Mouse (Mus musculus) common myeloid progenitor, adult 5-6 weeks (primary cell): ENCODE data around the gene Dxo. TPM values are rescaled to one million over a fixed set of nuclear protein-coding genes. Genes with fewer than 3 reads are reported as not detected.
A peak's percentile ranks its signal among the peaks of the same experiment; 100 is the strongest.
"Not testable (repeated sequence)": the region's sequence is repeated elsewhere in the genome, so short reads cannot be mapped to it uniquely, and the experiment has no call there.

Experiments
- ATAC-seq: replicated peaks from 2 replicates; pipeline ENCODE4 v1.8.0; 2016; ENCODE audit warnings: low read depth, mild to moderate bottlenecking, moderate TSS enrichment, inconsistent platforms; ENCODE audit not compliant: poor library complexity, severe bottlenecking
- total RNA-seq: library from RNA; stranded (forward); fragments of 200-1000, 187-1606 nt; gene quantifications from 2 replicates; pipeline ENCODE4 v1.2.3, GENCODE M21; 2017

The Dxo gene
- 21.2 and 27.9 TPM in 2 replicates for total RNA-seq

- peak; percentile 94 for ATAC-seq
Observed at GRCm38 (mm10) chr17:34836856-34837221, at the start of gene Dxo, which contains the start of gene Stk19. TSS of gene Dxo (plus strand) at chr17:34837019. TSS of gene Stk19 (minus strand) at chr17:34836945.

DNA sequence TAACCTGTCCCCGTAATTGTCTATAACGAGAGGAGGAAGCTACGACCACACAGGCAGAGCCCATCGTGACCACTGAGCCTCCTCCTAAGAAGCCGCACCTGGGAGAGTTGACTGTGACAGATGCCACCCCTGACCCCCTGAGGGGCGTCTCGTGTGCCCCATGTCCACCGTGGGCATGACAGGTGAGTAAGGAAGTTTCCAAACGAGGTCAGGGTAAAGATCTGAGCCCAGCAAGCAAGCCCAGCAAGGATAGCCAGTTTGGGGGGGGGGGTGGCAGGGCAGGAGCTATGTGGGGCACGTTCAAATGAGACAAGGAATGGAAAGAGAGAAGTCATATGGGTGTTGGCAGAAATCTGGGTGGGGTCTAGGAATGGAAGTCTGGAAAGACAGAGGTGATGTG, 41.8 kb upstream of the Dxo start:
- no peak for ATAC-seq

GRCm38 (mm10) chr17:34795633-34796032, 41.2 kb upstream of the Dxo start:
- ATAC-seq: 0 out of 2 replicates have a peak, but pooled peaks have one; percentile 42

DNA sequence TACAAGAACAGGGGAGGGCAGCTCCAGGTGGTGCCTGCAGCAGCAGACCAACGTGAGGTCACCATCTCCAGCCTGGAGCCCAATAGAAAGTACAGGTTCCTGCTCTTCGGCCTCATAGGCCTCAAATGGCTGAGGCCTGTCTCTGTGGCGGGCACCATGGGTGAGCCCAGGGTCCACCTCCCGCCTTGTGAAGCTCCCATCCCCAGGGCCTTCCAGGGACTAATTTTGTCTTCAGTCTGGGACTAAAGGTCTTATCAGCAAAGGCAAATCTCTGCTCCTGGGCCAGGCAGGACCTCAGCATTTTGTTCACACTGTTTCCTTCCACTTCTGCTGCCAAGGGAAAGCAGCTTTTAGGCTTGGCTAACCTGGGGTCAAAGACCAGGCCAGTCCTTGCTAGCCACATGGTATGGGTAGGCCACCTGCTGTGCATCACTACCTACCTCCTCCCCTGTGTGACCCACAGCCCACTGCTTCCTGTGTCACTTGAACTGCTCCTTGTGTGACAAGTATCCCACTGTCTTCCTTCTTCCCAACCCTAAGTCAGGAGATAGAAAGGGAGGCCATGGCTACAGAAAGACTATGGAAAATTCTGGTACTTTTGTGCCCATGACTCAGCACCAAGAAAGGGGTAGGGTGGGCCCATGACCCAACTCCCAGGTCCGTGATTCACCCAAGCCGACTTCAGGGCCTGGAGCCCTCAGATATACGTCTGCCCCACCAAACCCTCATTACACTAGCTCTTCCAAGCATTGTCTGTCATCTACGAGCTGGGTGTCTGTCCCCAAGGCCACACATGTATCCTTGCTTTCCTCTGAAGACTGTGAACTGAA, 40.3 kb upstream of the Dxo start:
- ATAC-seq: no peak

DNA sequence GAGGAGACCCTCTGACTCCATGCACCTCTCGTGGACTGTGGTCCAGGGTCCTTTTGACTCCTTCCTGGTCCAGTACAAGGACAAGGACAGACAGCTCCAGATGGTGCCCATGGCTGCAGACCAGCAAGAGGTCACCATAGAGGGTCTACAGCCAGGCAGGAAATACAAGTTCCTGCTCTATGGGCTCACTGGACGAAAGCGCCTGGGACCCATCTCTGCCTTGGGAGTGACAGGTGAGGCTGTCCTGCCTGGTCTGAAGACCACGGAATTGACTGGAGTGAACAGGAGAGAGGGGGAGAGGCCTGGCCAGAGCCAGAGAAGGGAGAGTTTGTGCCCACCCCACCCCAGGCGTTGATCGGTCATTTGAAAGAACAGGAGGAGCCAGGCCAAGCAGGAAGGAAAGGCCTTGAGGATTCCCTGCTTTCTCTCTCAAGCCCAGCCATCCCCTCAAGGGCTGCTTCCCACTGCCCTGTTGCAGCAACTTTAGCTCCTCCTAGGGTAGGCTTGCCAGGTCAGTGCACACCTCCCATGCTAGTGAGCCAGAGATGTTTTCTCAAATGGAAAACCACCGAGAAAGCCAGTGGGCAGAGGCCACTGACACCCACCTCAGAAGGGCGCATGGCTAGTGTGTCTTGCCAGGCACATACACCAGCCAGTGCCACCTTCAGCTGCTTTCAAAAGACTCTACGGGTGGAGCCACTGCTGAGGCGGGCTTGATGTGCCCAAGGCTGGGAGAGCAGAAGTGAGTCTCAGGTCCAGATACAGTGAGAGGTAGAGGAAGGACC, 39.4 kb upstream of the Dxo start:
- ATAC-seq: not testable (repeated sequence)

- ATAC-seq: not testable (repeated sequence)
Observed at GRCm38 (mm10) chr17:34798071-34798470, 38.7 kb upstream of the Dxo start.

DNA sequence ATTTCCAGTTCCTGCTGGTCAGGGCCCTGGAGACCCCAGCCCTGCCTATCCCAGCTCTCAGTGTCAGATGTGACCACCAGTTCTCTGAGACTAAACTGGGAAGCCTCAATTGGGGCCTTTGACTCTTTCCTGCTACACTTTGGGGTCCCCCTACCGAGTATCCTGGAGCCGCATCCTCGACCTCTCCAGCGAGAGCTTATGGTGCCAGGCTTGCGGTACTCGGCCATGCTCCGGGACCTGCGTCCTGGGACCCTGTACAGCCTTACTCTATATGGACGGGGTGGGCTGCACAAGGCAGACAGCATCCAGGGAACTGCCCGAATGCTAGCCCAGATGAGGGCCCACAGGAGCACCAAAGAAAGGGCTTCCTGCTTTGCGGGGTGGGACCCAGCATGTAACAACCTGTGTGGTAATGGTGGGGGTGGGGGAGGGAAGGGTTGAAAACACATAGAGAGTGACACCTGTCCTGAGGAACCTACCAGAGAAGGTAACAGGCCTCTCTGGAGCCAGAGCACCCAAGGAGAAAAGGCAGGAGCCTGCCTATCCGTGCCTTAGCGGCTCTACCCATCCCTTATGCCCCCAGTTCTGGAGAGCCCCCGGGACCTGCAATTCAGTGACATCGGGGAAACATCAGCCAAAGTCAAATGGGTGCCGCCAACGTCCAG, 37.8 kb upstream of the Dxo start:
- no peak for ATAC-seq

DNA sequence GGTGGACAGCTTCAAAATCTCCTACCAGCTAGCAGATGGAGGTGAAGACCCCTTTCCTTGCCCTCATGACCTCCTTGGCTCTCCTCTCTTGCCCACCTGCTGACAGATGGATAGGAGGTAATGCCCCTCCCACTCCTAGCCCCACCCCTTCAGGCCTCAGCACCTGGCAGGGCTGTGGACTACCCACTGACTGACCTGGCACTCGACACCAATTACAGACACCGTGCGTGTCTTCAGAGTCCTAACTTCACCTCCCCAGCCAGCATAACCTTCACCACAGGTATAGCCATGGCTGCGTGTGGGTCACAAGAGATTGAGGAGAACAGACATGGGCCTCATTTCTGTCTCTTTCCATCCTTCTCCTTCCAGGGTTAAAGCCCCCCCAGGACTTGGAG, 37.3 kb upstream of the Dxo start:
- ATAC-seq: no peak

DNA sequence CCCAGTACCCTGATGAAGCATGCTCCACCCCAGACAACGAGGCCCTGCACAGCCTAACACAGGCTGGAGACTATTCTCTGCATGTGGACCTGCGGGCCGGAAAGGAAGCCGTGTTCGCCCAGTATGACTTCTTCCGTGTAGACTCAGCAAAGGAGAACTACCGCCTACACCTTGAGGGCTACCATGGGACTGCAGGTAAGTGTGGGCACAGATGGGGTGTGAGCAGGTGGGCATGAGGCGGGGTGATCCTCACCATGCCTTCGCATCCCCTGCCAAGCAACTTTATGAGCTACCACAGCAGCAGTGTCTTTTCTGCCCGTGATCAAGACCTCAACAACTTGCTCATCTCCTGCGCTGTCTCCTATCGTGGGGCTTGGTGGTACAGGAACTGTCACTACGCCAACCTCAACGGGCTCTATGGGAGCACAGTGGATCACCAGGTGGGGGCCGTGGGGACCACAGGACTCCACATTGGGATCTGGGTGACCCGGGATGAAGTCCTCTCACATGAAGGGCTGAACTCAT, 36.0 kb upstream of the Dxo start:
- ATAC-seq: not testable (repeated sequence)

DNA sequence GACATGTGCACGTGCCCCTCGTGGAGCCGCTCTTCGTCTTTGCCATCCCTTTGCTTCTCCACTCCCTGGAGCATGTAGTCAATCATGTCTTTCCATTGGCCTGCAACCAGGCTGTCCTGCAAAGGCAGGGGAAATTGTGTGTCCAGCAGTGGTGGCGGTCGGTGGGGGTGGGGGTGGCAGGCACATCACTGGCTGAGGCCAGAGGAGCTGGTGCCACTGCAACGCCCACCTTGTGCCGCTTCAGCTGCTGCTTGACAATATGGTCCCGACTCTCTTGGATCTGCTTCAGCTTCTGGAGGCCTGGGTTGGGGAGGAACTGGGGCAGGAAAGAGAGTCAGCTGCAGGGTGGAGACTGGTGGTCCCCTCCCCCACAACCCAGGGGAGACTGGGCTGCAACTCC, 34.1 kb upstream of the Dxo start:
- not testable (repeated sequence) for ATAC-seq

DNA sequence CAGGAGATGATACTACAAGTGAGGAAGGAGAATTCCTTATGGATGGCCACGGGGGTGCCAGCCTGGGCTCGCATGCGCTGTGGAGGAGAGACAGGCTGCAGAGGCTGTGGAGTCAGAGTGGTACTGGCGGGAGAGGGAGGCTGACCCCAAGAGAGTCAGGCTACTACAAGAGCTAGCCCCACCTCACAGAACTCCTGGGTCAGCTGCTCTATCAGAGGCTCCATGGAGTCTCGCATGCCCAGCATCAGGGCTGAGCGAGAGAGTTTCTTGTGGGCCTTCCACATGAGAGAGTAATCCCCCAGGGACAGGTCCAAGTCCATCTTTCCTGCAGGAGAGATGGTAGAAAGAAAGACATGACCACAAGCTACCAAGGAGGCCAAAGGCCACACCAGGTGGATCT, 33.5 kb upstream of the Dxo start:
- not testable (repeated sequence) for ATAC-seq

- ATAC-seq: not testable (repeated sequence)
Observed at GRCm38 (mm10) chr17:34804301-34804700, 32.5 kb upstream of the Dxo start, which contains the start of gene Cyp21a1. TSS of gene Cyp21a1 (minus strand) at chr17:34804561.

DNA sequence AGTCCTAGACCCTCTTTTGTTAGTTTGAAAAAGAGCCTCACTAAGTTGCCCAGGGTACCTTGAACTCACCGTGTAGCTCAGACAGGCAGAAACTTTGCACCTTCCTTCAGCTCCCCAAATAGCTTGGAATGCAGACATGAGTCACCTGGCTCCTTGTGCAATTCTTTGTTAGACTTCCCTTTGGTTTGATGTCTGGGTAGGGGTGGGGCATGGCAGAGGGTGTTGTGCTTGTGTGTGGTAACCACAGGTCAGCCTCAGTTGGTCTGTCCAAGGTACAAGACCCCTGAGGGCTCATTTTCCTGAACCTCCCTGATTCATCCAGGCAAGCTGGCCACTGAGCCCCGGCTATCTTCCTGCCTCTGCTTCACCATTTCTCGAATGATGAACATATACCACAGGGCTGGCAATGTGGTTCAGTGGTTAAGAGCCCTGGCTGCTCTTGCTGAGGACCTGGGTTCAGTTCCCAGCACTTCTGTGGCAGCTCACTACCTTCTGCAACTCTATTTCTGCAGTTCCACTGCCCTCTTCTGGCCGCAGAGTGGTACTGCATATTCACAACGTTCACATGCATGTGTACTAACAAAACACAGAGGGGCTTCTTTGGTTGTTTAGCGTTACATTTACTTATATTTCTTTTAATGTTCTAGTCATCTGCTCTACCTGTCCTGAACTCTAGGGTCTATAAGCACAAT, 31.8 kb upstream of the Dxo start:
- no peak for ATAC-seq

DNA sequence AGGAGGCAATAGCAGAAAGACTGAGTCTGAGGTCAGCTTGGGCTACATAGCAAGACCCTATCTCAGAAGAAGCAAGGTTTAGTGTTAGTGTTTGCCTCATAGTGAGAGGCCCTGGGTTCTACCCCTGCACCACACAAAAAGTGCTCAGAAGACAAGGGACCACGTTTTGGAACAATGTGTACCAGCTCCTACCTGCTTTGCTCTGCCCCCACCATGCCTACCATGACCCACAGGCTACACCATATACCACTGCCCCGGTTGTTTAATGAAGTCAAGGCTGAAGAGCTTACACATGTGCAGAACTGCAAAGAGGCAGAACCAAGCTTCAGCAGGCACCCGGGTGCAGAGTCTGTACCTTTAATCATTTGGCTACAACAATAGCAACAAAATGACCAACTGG, 29.6 kb upstream of the Dxo start:
- ATAC-seq: no peak

- ATAC-seq: no peak
Observed at GRCm38 (mm10) chr17:34808599-34809205, 28.1 kb upstream of the Dxo start.

DNA sequence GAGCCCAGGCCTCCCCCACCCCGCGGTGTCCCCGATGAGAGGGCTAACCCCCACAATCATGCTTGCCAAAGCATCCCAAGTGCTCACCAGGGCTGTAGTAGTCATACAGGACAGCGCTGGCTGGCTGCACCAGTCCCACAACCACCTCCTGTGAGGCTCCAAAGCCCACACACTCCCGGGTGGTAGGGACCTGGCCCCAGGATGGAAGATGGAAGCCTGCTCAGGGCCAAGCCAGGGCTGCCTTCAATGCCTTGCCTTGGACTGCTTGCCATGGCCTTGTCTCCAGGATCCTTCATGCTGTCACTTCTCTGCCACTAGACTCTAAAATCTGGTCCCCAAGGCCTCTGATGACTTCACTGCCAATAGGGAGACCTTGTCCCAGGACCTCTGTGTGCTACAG, 26.4 kb upstream of the Dxo start:
- ATAC-seq: not testable (repeated sequence)

DNA sequence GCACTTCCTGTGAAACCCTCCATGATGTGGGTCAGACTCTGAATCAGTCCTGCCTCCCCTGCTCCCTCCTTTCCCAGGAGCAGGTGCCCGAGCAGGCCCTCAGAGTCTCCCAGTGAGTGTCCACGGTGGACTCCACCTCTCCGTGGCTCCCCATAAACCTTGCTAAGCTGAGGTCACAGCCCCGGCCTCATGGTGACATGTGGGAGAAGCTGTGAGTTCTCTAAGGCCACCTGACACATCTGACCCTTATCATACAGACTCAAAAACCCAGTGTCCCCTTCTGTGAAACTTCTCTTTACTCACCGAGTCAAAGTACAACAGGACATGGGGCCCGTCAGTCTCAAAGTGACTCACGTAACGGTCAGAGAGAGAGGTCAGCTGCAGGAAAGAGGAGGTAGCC, 26.0 kb upstream of the Dxo start:
- not testable (repeated sequence) for ATAC-seq

- no peak for ATAC-seq
Observed at GRCm38 (mm10) chr17:34811275-34811674, 25.5 kb upstream of the Dxo start.

GRCm38 (mm10) chr17:34813747-34814146, 23.1 kb upstream of the Dxo start:
- ATAC-seq: peak; percentile 35; the same call in 1 of the 2 replicates
